Mouse (Mus musculus) stomach, embryonic 15.5 days (tissue): Measurements from ENCODE around the gene Asgr2. TPM values are rescaled to one million over a fixed set of nuclear protein-coding genes. Genes with fewer than 3 reads are reported as not detected.

Experiments
- polyA plus RNA-seq: library from polyadenylated mRNA; unstranded; fragments of >200 nt; fragmentation: Nextera tagmentation; extraction: Ambion mirVana; gene quantifications from 2 replicates; pipeline ENCODE4 v1.2.1, GENCODE M21; 2015

Asgr2 gene
- polyA plus RNA-seq, 1 experiment from 2014 or later: 0.81 TPM

Other genes with a start within 250 kb of the Asgr2 start
- 80.8 and 81.3 TPM in 2 replicates for gene Plscr3, start 246.3 kb upstream of the Asgr2 start, polyA plus RNA-seq
- gene Tnk1, start 233.9 kb upstream of the Asgr2 start, polyA plus RNA-seq: 12.9 and 15.4 TPM in 2 replicates
- not detected in 2 replicates for gene Tmem95, start 214.6 kb upstream of the Asgr2 start, polyA plus RNA-seq
- 7.8 and 9.2 TPM in 2 replicates for gene Kctd11, start 211.2 kb upstream of the Asgr2 start, polyA plus RNA-seq
- gene Acap1, start 197.1 kb upstream of the Asgr2 start, polyA plus RNA-seq: 5.0 and 6.1 TPM in 2 replicates
- gene 2810408A11Rik, start 191.7 kb upstream of the Asgr2 start, polyA plus RNA-seq: 7.5 and 10.4 TPM in 2 replicates
- 7.2 and 8.0 TPM in 2 replicates for gene Neurl4, start 191.6 kb upstream of the Asgr2 start, polyA plus RNA-seq
- 66.2 and 69.1 TPM in 2 replicates for gene Gps2, start 178.8 kb upstream of the Asgr2 start, polyA plus RNA-seq
- gene Eif5a, start 170.7 kb upstream of the Asgr2 start, polyA plus RNA-seq: 1,591 and 1,597 TPM in 2 replicates
- 2.9 and 3.3 TPM in 2 replicates for gene Ybx2, start 156.8 kb upstream of the Asgr2 start, polyA plus RNA-seq
- 26.3 and 28.9 TPM in 2 replicates for gene Slc2a4, start 144.5 kb upstream of the Asgr2 start, polyA plus RNA-seq
- gene Cldn7, start 127.9 kb upstream of the Asgr2 start, polyA plus RNA-seq: 438 and 517 TPM in 2 replicates
- gene Ctdnep1, start 111.5 kb upstream of the Asgr2 start, polyA plus RNA-seq: 23.0 and 23.2 TPM in 2 replicates
- gene Elp5, start 110.1 kb upstream of the Asgr2 start, polyA plus RNA-seq: 92.9 and 99.4 TPM in 2 replicates
- gene Gabarap, start 101.5 kb upstream of the Asgr2 start, polyA plus RNA-seq: 459 and 473 TPM in 2 replicates
- gene Phf23, start 96.9 kb upstream of the Asgr2 start, polyA plus RNA-seq: 59.4 and 61.8 TPM in 2 replicates
- 31.9 and 33.9 TPM in 2 replicates for gene Dvl2, start 92.0 kb upstream of the Asgr2 start, polyA plus RNA-seq
- gene Acadvl, start 77.2 kb upstream of the Asgr2 start, polyA plus RNA-seq: 84.8 and 95.4 TPM in 2 replicates
- 8.2 and 9.7 TPM in 2 replicates for gene Dlg4, start 75.7 kb upstream of the Asgr2 start, polyA plus RNA-seq
- 0.30 and 0.96 TPM in 2 replicates for gene Asgr1, start 38.6 kb upstream of the Asgr2 start, polyA plus RNA-seq
- 0.50 and 1.0 TPM in 2 replicates for gene Mgl2, start 37.7 kb downstream of the Asgr2 start, polyA plus RNA-seq
- gene Clec10a, start 63.6 kb downstream of the Asgr2 start, polyA plus RNA-seq: 0.93 and 1.2 TPM in 2 replicates
- 1.4 and 2.4 TPM in 2 replicates for gene Slc16a11, start 120.1 kb downstream of the Asgr2 start, polyA plus RNA-seq
- 6.9 and 9.8 TPM in 2 replicates for gene Slc16a13, start 128.4 kb downstream of the Asgr2 start, polyA plus RNA-seq
- 10.9 and 13.6 TPM in 2 replicates for gene Bcl6b, start 137.2 kb downstream of the Asgr2 start, polyA plus RNA-seq
- gene 0610010K14Rik, start 145.3 kb downstream of the Asgr2 start, polyA plus RNA-seq: 141 and 144 TPM in 2 replicates
- gene Gm21988, start 147.2 kb downstream of the Asgr2 start, polyA plus RNA-seq: 8.7 and 11.0 TPM in 2 replicates
- gene Rnasek, start 147.2 kb downstream of the Asgr2 start, polyA plus RNA-seq: 196 and 222 TPM in 2 replicates
- 11.7 and 12.9 TPM in 2 replicates for gene Alox12, start 162.7 kb downstream of the Asgr2 start, polyA plus RNA-seq
- gene Alox12e, start 230.0 kb downstream of the Asgr2 start, polyA plus RNA-seq: 0.06 TPM in 1 of 2 replicates, not detected in the other